In the genomic region with DNA sequence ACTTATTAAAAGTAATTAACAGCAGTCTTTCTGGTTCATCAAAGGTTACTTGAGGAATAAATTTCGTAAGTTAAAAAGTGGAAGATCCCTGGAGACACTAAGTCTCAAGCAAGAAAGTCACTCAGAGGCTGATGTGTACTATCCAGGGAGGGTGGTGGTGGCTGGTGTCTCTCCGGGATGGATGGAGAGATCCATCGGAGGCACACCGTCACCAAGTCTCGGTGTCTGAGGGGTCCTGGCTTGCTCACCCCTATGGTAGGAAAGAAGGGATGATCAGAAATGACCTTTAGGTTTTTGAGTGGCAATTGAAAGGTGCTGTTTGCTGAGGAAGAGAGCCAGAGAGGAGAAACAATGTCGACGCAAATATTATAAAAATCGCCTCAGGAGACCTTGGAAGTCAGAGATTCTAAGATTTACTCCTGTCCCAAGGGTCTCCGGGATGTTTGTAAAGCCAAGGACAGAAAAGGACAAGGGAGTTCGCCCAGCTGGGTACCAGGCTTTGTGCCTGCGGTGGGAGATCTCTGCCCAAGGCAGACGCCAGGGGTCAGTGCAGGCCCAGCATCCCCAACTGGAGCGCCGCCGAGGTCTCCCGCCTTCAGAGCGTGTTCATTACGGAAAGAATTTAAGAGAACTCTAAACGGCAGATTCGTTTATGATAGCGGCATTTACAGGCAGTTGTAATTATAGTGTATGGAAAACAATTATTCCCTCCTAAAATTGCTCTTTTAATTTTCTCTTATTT, we compare ENCODE assay signal across 8 mouse cellular contexts.
A peak's percentile ranks its signal among the peaks of the same experiment; 100 is the strongest.
DNase-seq lines count a peak whose midpoint lies in the region; ATAC-seq lines count a peak whose summit lies in the region.

No protein-coding gene starts in this region.

- no peaks in the 10 kb centered on the region for H3K36me3 ChIP-seq in embryonic facial prominence, embryonic 12.5 days
- H3K36me3 ChIP-seq in limb, embryonic 10.5 days = no peaks in the 10 kb centered on the region
- H3K36me3 ChIP-seq in midbrain, embryonic 11.5 days (ENCODE audit: control insufficient read depth, insufficient read depth, low read length) = no peaks in the 10 kb centered on the region

- ATAC-seq in embryonic facial prominence, embryonic 12.5 days (ENCODE audit: insufficient number of reproducible peaks, insufficient read depth, low FRiP score, low TSS enrichment) = peak; percentile 89; the same call in 1 of the 2 replicates
- ATAC-seq in midbrain, embryonic 11.5 days (ENCODE audit: low FRiP score) = peak; percentile 86; the same call in 1 of the 2 replicates

- H3K9ac ChIP-seq in embryonic facial prominence, embryonic 12.5 days = peak overlapping the region; percentile 40
- peak overlapping the region; percentile 64 for H3K9ac ChIP-seq in midbrain, embryonic 11.5 days (ENCODE audit: low read length)

- no peaks in the 10 kb centered on the region for H3K27me3 ChIP-seq in embryonic facial prominence, embryonic 12.5 days
- no peaks in the 10 kb centered on the region for H3K27me3 ChIP-seq in limb, embryonic 10.5 days (ENCODE audit: low read depth, poor library complexity, severe bottlenecking)
- H3K27me3 ChIP-seq in midbrain, embryonic 11.5 days (ENCODE audit: control insufficient read depth, insufficient read depth, low read length) = no peaks in the 10 kb centered on the region

- H3K4me2 ChIP-seq in embryonic facial prominence, embryonic 12.5 days (replicated peaks) = peak overlapping the region; percentile 85
- peak overlapping the region; percentile 89 for H3K4me2 ChIP-seq in midbrain, embryonic 11.5 days

- H3K4me3 ChIP-seq in embryonic facial prominence, embryonic 12.5 days = peak overlapping the region; percentile 42
- H3K4me3 ChIP-seq in limb, embryonic 10.5 days = peak overlapping the region; percentile 60
- H3K4me3 ChIP-seq in midbrain, embryonic 11.5 days (ENCODE audit: low read depth, low read length) = peak overlapping the region; percentile 42

- H3K4me1 ChIP-seq in embryonic facial prominence, embryonic 12.5 days = no peaks in the 10 kb centered on the region
- H3K4me1 ChIP-seq in limb, embryonic 10.5 days = peaks cover 11% of the 10 kb centered on the region
- H3K4me1 ChIP-seq in midbrain, embryonic 11.5 days (ENCODE audit: control insufficient read depth, insufficient read depth, low read length) = peaks cover 4% of the 10 kb centered on the region; the same call in 1 of the 2 replicates

- peak; percentile 48 to 70 for DNase-seq in adrenal gland, postnatal 4 days (ENCODE audit: low spot score in 2 of 2)
- DNase-seq in heart, adult 11 months = peak; percentile 97
- DNase-seq in kidney, adult 11 months = peak; percentile 8
- peak; percentile 86 for DNase-seq in limb, embryonic 10.5 days (ENCODE audit: low spot score)
- peak; percentile 97 for DNase-seq in midbrain, embryonic 11.5 days (ENCODE audit: low spot score, missing footprints)
- peak; percentile 33 for DNase-seq in skeletal muscle tissue, adult 2 months (ENCODE audit: low read depth, low spot score)
- peak; percentile 51 for DNase-seq in yolk sac, embryonic 10.5 days (ENCODE audit: low spot score)

- no peaks in the 10 kb centered on the region for H3K9me3 ChIP-seq in embryonic facial prominence, embryonic 12.5 days
- no peaks in the 10 kb centered on the region for H3K9me3 ChIP-seq in limb, embryonic 10.5 days (replicated peaks)
- no peaks in the 10 kb centered on the region for H3K9me3 ChIP-seq in midbrain, embryonic 11.5 days (ENCODE audit: control insufficient read depth, low read length)

- H3K27ac ChIP-seq in embryonic facial prominence, embryonic 12.5 days = no peak overlapping the region
- H3K27ac ChIP-seq in limb, embryonic 10.5 days = peak overlapping the region; percentile 70
- no peak overlapping the region for H3K27ac ChIP-seq in midbrain, embryonic 11.5 days (ENCODE audit: low read depth, low read length)

- WGBS in embryonic facial prominence, embryonic 12.5 days = 12% methylated on average over 21 of the region's 21 CpGs
- WGBS in limb, embryonic 10.5 days = 16% methylated on average over 21 of the region's 21 CpGs
- WGBS in midbrain, embryonic 11.5 days = 11% methylated on average over 21 of the region's 21 CpGs

Comparison
In these comparisons a context has a peak if more than half of its experiments do, and no peak if none do; other contexts are left out.
1. DNase-seq: peak in every context shown above with its lines; median percentile 97 in heart, adult 11 months; 97 in midbrain, embryonic 11.5 days; 86 in limb, embryonic 10.5 days; 59 in adrenal gland, postnatal 4 days; 51 in yolk sac, embryonic 10.5 days; 33 in skeletal muscle tissue, adult 2 months; 8 in kidney, adult 11 months.